Mouse (Mus musculus) mammary gland, adult 2 months (tissue): Measurements from ENCODE around the gene Lgalsl. TPM values are rescaled to one million over a fixed set of nuclear protein-coding genes. Genes with fewer than 3 reads are reported as not detected.

ENCODE experiments used
- polyA plus RNA-seq: library from polyadenylated mRNA; depleted of rRNA; stranded (reverse); fragments of >200 nt; gene quantifications from 2 replicates; pipeline ENCODE4 v1.2.3, GENCODE M21; 2012; ENCODE audit warnings: low replicate concordance; rRNA removed

Gene Lgalsl
- polyA plus RNA-seq = 2.8 and 14.6 TPM in 2 replicates

GRCm38 (mm10) chr11:20830686-20831505 lies at the start of gene Lgalsl:
TSS of gene Lgalsl (minus strand) at chr11:20831056.

Other genes with a start within 250 kb of the Lgalsl start
- gene Aftph, start 89.5 kb downstream of the Lgalsl start, polyA plus RNA-seq = 31.1 and 47.2 TPM in 2 replicates